Mouse (Mus musculus) fat pad, adult 2 months (tissue): ENCODE data around the gene Camta1.

Experiments
- DNase-seq: peaks from one replicate; pipeline ENCODE4 v3.0.0-alpha.2; 2011; ENCODE audit warnings: low read depth, low spot score; ENCODE audit errors: extremely low read depth

The Camta1 gene

DNA sequence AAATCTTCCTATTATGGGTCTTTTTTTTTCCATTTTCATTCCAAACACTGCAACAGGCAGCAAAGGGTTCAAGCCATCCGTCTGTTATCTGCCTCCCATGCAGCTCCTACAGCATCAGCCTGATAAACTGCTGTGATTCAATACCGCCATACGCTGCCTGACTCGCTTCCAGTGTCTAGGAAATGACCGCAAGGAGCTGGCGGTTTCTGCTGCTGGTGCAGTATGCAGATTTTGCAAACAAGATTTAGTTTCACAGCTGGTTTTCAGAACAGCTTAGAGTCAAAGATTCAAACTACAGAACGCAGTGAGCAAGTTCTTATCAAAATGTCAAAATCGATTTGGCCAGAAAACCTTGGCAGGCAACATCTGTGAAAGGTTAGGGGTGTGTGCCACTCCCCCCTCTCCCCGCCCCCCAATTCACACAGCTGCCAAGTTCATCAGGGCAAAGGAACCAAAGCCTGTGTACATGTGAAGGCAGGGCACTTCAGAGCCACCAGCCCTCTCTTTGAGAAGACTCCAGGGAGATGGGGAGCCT, 325.7 kb downstream of the Camta1 start:
- no peak for DNase-seq

- DNase-seq, result no peak
These were observed 328.2 kb downstream of the Camta1 start for GRCm38 (mm10) chr4:151533451-151533850.

GRCm38 (mm10) chr4:151528436-151528835, 333.2 kb downstream of the Camta1 start:
- DNase-seq, result no peak

GRCm38 (mm10) chr4:151527763-151528162, 333.9 kb downstream of the Camta1 start:
- no peak for DNase-seq

- no peak for DNase-seq
These were observed 341.6 kb downstream of the Camta1 start for GRCm38 (mm10) chr4:151520103-151520502.

- DNase-seq, result no peak
These were observed 342.7 kb downstream of the Camta1 start for GRCm38 (mm10) chr4:151519011-151519410.

DNA sequence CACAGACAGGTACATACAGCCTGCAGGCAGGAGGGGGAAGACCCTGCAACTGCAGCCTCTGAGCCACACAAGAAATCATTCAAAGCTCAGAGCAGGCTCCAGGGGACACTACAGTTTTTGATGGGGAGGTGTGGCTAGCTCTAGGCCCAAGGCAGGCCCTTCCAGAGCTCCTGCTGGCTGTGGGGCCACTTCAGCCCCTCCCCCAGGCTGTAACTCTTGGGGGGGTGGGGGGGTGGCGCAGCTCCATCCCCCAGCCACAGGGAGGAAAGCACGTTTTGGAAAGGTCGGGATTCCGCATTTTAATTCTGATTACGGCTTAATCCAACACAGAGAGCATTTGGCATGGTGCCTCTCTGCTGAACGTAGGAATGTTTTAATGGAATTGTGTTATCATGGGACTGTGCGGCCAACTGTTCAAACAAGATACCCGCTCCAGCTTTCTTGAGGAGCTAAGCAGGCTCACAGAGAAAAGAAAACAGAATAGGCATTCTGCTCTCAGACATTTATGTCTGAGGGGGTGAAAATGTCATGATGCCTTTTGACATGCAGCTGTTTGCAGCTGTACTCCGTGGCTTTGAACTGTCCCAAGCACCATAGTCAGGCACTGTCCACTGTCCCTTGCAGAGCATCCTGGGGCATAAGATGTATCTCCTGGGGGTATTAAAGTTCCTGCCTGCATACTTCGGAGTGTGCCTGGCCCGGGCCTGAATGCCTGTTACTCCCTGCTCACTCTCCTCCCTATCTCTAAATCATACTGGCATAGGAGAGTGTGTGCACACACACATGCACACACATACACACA, 344.5 kb downstream of the Camta1 start:
- no peak for DNase-seq

- no peak for DNase-seq
These were observed 346.4 kb downstream of the Camta1 start for GRCm38 (mm10) chr4:151515316-151515715.

DNA sequence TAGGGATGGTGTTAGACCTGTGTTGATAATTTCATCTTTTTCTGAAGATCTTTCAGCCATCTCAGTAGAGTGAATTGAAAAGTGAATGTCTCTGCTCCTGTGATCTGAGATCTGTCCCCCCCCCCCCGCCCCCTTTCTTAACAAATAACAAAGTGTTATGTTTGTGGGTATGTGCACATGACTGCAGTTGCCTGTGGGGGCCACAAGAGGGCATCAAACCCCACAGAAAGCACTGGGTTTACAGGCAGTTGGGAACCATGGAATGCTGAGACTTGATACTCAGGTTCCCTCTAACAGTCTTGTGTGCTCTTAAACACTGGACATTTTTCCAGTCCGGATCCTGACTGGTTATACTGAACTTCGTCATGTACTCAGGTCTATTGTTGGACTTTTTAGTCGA, 350.6 kb downstream of the Camta1 start:
- DNase-seq, result no peak

GRCm38 (mm10) chr4:151510417-151510816, 351.3 kb downstream of the Camta1 start:
- no peak for DNase-seq

DNA sequence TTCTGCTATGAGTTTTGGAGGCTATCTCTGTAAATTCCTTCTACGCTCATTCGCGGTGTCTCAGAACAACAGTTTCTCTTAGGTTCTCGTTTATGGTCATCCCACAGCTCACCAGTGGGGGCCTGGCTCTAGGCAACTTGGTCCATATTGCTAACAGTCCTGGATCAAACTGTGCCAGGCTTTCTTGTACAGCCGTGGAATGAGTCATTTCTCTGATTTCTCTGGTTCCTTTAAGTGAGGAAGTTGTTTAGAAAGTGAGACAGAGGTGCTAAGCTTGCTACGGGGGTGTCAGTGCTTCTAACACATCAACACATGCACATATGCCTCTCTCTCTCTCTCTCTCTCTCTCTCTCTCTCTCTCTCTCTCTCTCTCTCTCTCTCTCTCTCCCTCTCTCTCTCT, 355.0 kb downstream of the Camta1 start:
- DNase-seq, result no peak

DNA sequence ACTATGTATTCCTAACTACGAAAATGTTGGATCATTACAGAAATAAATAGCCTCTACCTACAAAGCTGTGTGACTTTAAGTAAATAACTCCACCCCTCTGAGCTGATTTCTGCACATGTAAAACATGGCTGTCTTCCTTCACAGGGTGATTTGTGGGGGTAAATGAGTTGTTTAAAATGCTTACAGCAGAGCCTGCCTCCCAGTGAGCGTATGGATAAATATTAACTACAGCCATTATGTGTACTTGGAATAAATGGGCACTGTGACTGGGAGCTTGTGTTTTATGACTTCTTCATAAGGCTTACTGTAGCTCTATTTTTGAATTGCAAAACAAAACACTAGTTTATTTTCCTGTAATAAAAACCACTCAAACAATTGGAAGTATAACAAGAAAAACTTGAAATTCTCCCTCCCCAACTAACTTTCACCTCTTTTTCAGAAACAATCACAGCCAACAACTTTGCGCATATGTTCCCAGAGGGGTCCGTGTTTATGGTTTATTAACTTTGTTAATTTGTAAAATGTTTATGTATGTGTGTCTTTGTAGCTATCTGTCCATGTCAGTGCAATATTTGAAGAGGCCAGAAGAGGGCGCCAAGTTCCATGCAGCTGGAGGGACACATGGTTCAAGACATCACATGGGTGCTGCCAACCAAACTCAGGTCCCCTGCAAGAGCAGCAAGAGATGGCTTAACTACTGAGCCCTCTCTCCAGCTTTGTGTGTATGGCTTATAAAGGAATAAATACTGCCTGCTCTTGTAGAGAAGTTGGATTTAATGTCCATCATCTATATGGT, 363.0 kb downstream of the Camta1 start:
- DNase-seq, result no peak

DNA sequence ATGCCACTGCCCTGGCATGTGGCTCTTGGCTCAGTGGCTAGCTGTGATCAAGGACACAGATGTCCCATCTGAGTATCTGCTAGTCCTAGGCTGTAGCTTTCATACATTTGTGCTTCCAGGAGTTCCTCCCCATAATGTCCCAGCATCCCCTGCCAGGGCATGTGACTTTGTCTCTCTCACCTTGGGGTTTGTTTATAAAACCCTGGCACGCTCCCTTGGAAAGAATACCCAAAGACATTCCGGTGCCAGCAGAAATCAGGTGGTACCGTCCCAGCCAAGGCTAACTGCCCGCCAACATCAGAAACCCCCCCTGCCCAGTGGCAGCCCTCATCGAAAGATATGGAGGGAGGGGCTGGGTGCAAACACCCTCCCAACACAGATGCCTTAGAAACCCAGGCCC, 365.1 kb downstream of the Camta1 start:
- DNase-seq, result no peak

DNA sequence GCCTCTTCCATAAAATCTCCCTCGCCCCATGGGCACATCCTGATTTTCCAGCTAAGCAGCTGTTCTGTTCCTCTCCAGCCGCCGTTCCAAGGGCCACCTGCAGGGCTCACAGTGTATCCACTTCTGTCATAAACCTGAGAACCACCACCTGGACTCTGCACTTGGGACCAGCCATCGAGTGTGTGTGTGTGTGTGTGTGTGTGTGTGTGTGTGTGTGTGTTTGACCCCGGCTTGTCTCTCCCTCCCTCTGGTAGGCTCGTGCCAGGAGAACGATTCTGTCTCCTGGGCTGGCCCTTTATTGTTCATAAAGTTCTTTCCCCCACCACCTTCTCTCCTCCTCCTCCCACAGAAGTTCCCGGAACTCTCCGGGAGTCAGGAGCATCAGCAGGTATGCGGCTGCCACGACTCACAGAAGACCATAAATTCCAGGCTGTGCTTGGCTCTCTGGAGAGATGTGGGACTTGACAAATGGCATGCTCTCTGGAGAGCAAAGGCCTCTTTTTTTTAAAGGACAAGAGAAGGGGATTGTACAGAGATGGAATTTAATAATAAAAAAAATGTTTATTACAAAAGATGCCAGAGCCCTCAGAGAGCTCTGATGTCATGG, 366.3 kb downstream of the Camta1 start:
- DNase-seq, result no peak

GRCm38 (mm10) chr4:151492786-151493185, 368.9 kb downstream of the Camta1 start:
- no peak for DNase-seq

DNA sequence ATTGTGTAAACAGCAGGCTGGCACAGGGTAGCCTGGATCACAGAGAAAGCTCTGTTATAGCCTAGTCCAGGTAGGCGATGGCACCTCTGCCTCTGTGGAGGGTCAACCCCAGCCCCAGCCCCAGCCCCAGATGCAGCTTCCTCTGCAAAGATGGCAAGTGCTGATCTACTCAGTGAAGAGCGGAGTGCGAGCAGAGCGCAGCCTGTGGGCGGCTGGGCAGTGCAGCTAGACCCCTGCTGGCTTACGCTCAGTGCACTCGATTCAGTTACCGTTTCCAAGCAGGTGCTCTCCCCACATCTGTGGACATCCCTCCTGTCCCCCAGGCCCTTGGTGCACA, 377.7 kb downstream of the Camta1 start:
- no peak for DNase-seq

DNA sequence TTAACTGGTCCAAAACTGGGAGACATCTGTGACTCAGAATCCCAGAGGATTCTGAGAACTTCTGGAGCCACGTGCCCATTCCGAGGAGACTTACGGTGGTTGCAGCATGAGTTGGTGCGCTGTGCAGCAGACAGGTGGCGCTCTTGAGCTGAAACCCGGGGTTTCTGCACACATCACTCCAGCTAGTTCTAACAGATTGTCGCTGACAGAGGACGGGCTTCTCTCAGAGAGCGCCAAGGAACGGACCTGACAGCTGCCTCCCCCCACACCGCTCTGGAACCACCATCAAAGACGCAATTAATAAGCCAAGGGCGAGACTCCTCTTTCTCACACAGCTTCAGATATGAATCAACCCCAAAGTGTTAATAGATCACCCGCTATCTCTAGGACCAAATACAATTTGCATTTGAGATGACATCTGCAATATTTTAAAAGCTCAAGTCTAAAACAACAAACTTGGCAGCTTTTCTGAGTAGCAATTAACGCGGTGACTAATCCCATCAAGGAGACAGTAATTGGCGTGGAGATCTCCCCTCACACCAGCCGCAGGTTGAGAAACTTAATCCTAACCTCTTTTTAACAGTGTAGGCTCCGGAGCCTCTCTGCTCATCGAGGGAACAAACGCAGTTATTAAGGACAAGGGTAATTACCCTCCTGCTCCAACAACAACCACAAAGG, 378.2 kb downstream of the Camta1 start:
- no peak for DNase-seq

DNA sequence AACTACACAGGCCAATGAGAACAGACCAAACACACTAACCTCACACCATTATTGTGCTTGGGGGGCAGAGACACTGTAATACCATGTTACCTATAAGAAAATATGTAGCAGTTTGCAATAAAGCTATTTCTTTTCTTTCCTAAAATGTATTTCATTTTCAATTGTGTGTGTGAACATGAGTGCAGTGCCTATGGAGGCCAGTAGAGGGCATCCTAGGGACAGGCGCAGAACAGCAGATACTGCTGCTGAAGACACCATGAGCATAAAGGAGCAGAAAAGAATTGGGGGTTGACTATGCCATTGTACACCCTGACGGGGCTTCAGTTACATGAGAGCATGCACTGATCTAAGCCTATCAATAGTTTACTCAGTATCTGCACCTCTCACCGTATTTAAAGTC, 380.7 kb downstream of the Camta1 start:
- DNase-seq, result no peak

- DNase-seq, result no peak
These were observed 383.7 kb downstream of the Camta1 start for GRCm38 (mm10) chr4:151477950-151478349.

GRCm38 (mm10) chr4:151474895-151475470, 386.7 kb downstream of the Camta1 start:
- no peak for DNase-seq

DNA sequence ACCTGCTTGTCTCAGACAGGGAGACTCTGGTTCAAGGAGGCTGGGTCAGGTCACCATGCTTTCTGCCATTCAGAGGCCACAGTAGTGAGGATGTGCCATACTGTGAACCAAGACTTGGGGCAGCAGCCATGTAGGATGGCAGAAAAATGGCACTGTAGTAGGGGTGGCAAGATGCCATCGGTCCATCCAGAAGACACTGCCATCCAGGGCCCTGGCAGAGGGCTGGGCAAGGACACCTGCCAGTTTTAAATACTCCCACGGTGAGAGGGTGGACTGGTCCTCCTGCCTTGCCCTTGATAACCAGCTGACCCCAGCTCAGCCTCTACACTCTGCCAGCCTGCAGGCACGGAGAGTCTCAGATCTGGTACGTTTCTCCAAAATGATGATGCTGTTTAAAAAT, 389.8 kb downstream of the Camta1 start:
- DNase-seq, result no peak
